ENCODE assay signal across 11 mouse cellular contexts in the genomic region with DNA sequence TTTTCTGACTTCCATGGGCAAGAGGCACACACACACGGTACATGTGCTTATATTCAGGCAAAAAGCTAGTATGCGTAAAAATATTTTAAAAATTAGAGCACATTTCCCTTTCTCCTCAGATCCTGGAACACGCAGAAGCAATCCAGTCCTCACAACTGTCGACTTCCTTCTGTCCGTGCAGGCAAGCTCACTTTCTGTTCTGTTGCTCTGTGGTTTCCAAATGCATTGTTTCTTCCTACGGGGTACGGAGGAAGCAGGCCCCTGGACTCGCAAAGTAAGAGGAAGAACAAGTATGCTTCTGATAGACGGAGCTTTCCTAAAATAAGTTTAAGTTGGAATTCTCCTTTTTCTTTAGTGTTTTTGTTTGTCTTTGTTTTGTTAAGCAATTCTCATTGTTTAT. TPM values are rescaled to one million over a fixed set of nuclear protein-coding genes. Genes with fewer than 3 reads are reported as not detected.
A peak's percentile ranks its signal among the peaks of the same experiment; 100 is the strongest.
DNase-seq lines count a peak whose midpoint lies in the region; ATAC-seq and TF ChIP-seq lines count a peak whose summit lies in the region.
"Had no signal": no experiment of that assay in that cellular context is flagged by ENCODE, and none has a peak within 500 bp of the region (broad histone marks: within the 10 kb centered on the region; RNA-seq: fewer than 3 reads in every experiment).

No protein-coding gene starts in this region.

- 82% methylated on average over 9 of the region's 9 CpGs for WGBS in kidney, embryonic 15.5 days
- 74% methylated on average over 9 of the region's 9 CpGs for WGBS in stomach, embryonic 16.5 days
- whole genome bisulfite sequencing in stomach, postnatal 0 days: 72% methylated on average over 9 of the region's 9 CpGs

- no peak for TF ChIP-seq CTCF in stomach, postnatal 0 days (IDR thresholded peaks at IDR 0.05; ENCODE audit: low read depth)

- H3K36me3 ChIP-seq in kidney, embryonic 15.5 days: peaks cover 16% of the 10 kb centered on the region
- no peaks in the 10 kb centered on the region; the same call in 1 of the 2 replicates for H3K36me3 ChIP-seq in stomach, embryonic 16.5 days (ENCODE audit: control insufficient read depth, insufficient read depth, low read length)
- H3K36me3 ChIP-seq in stomach, postnatal 0 days (ENCODE audit: control insufficient read depth, insufficient read depth, low read length): no peaks in the 10 kb centered on the region
- H3K36me3 ChIP-seq: hindbrain, embryonic 13.5 days had no signal

- TF ChIP-seq EP300 in stomach, postnatal 0 days (optimal IDR thresholded peaks at IDR 0.05): no peak

- DNase-seq in kidney, adult 18-20 months: no peak
- no peak for DNase-seq in stomach, postnatal 0 days (ENCODE audit: low spot score)
- no peak for DNase-seq in cerebellum, postnatal 4 days (ENCODE audit: low spot score in 2 of 2)
- no peak for DNase-seq in cerebellum, adult 18-20 months
- DNase-seq: adrenal gland, adult 2 months; kidney, adult 11 months; thymus, postnatal 14 days had no signal

- H3K4me3 ChIP-seq in kidney, embryonic 15.5 days (replicated peaks): no peak overlapping the region
- no peak overlapping the region for H3K4me3 ChIP-seq in stomach, embryonic 16.5 days (replicated peaks; ENCODE audit: low read length)
- H3K4me3 ChIP-seq in stomach, postnatal 0 days (ENCODE audit: low read depth, low read length): no peak overlapping the region
- H3K4me3 ChIP-seq: hindbrain, embryonic 13.5 days had no signal

- H3K4me1 ChIP-seq in kidney, embryonic 15.5 days: peaks cover 32% of the 10 kb centered on the region
- 0 out of 2 replicates have a peak, but pooled peaks cover 8% of the 10 kb centered on the region for H3K4me1 ChIP-seq in stomach, embryonic 16.5 days (ENCODE audit: control insufficient read depth, insufficient read depth, low read length)
- no peaks in the 10 kb centered on the region for H3K4me1 ChIP-seq in stomach, postnatal 0 days (replicated peaks; ENCODE audit: control insufficient read depth, insufficient read depth)

- ATAC-seq in kidney, embryonic 15.5 days (replicated peaks; ENCODE audit: low FRiP score): no peak
- no peak for ATAC-seq in stomach, embryonic 16.5 days (ENCODE audit: insufficient read depth, low FRiP score)
- ATAC-seq in stomach, postnatal 0 days (ENCODE audit: low FRiP score, low TSS enrichment): no peak
- peak; percentile 46 to 62 for ATAC-seq in hematopoietic stem cell, adult 5-6 weeks (replicated peaks in 1 of 2; ENCODE audit: insufficient read depth in 1 of 2, low FRiP score in 2 of 2, low TSS enrichment in 1 of 2, low read depth in 1 of 2, poor library complexity in 2 of 2, severe bottlenecking in 2 of 2)

- 0 out of 2 replicates have a peak overlapping the region, but pooled peaks have one; percentile 24 for H3K27ac ChIP-seq in kidney, embryonic 15.5 days
- peak overlapping the region; percentile 29; the same call in 1 of the 2 replicates for H3K27ac ChIP-seq in stomach, embryonic 16.5 days (ENCODE audit: low read length)
- H3K27ac ChIP-seq in stomach, postnatal 0 days (replicated peaks): no peak overlapping the region
- H3K27ac ChIP-seq: hindbrain, embryonic 13.5 days had no signal

- no peak overlapping the region for H3K4me2 ChIP-seq in kidney, embryonic 15.5 days
- H3K4me2 ChIP-seq in stomach, embryonic 16.5 days (ENCODE audit: low read depth, low read length): no peak overlapping the region
- no peak overlapping the region for H3K4me2 ChIP-seq in stomach, postnatal 0 days (replicated peaks; ENCODE audit: low read depth)
- H3K4me2 ChIP-seq: hindbrain, embryonic 13.5 days had no signal

- H3K9ac ChIP-seq in kidney, embryonic 15.5 days: no peak overlapping the region
- H3K9ac ChIP-seq in stomach, embryonic 16.5 days (ENCODE audit: low read length): no peak overlapping the region
- no peak overlapping the region for H3K9ac ChIP-seq in stomach, postnatal 0 days (ENCODE audit: low read length)
- H3K9ac ChIP-seq: hindbrain, embryonic 13.5 days had no signal

- H3K9me3 ChIP-seq in kidney, embryonic 15.5 days (replicated peaks): no peaks in the 10 kb centered on the region
- H3K9me3 ChIP-seq in stomach, embryonic 16.5 days (replicated peaks; ENCODE audit: control insufficient read depth, low read length): no peaks in the 10 kb centered on the region
- H3K9me3 ChIP-seq in stomach, postnatal 0 days (ENCODE audit: control insufficient read depth, low read length): no peaks in the 10 kb centered on the region
- H3K9me3 ChIP-seq: hindbrain, embryonic 13.5 days had no signal

- H3K27me3 ChIP-seq in kidney, embryonic 15.5 days: no peaks in the 10 kb centered on the region
- H3K27me3 ChIP-seq in stomach, embryonic 16.5 days (ENCODE audit: control insufficient read depth, insufficient read depth, low read length): no peaks in the 10 kb centered on the region
- H3K27me3 ChIP-seq in stomach, postnatal 0 days (ENCODE audit: control insufficient read depth, insufficient read depth, low read length): no peaks in the 10 kb centered on the region
- H3K27me3 ChIP-seq: hindbrain, embryonic 13.5 days had no signal

RNA-seq across cellular contexts. Expression of gene Lrch1, which starts 8.3 kb away (rescaled TPM):
- 20.1 and 20.8 TPM in 2 replicates for polyA plus RNA-seq in kidney, embryonic 15.5 days (2015; fragmentation: Nextera tagmentation; extraction: Ambion mirVana)
- polyA plus RNA-seq in stomach, embryonic 16.5 days (2015; fragmentation: Nextera tagmentation; extraction: Ambion mirVana): 12.4 and 13.2 TPM in 2 replicates
- polyA plus RNA-seq in stomach, postnatal 0 days (2015; fragmentation: Nextera tagmentation; extraction: Ambion mirVana): 11.7 and 11.8 TPM in 2 replicates
- 21.4 and 23.4 TPM in 2 replicates for total RNA-seq in hematopoietic stem cell, adult 5-6 weeks (2017)

Comparison
In these comparisons a context has a peak if more than half of its experiments do, and no peak if none do; other contexts are left out.
1. ATAC-seq: peak in hematopoietic stem cell, adult 5-6 weeks (2 of 2); none in kidney, embryonic 15.5 days (single experiment), stomach, embryonic 16.5 days (single experiment) and stomach, postnatal 0 days (single experiment).